Comparison of ENCODE assay signal across 8 mouse cellular contexts in the genomic region with DNA sequence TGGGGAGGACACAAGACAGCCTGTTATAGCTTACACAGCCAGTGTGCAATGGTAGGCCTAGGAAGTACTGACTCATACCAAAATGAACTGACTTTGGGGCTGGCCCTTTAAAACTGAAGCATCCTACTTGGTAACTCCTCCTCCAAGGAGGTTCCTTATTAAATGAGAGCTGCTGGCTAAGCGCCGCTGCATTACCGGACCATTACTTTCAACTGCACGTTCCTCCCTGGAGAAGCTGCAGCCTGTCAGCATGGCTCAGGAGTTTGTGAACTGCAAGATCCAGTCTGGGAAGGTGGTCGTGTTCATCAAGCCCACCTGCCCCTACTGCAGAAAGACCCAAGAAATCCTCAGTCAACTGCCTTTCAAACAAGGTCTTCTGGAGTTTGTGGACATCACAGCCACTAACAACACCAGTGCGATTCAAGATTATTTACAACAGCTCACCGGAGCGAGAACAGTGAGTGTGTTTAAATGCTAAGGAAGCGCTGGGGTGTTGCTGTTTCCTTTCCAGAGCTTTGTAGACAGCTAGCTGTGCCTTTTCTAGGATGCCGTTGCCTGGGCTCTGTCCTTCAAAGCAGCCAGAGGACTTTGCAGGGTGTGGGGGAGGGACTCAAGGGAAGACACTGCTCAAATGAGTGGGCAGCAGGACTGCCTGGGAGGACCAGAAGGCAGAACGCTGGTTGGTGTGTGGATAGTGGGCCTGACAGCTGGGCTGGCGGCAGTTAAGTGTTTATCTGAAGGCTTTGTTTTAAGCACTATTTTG. TPM values are rescaled to one million over a fixed set of nuclear protein-coding genes. Genes with fewer than 3 reads are reported as not detected.
DNase-seq lines count a peak whose midpoint lies in the region; ATAC-seq and TF ChIP-seq lines count a peak whose summit lies in the region.

A gene (plus strand): TSS at position 150 of the 763 bp plus-strand sequence.

- in situ Hi-C loops in ES-E14 (cut with MboI; ENCODE audit: low sequenced_read_pairs in 2 of 2, unreplicated experiment in 2 of 2): no loop called here

- H3K4me3 ChIP-seq in ES-E14 (ENCODE audit: insufficient read depth in 1 of 2, low read depth in 1 of 2, low read length in 2 of 2, poor library complexity in 1 of 2, severe bottlenecking in 1 of 2): peak within 1 kb of the TSS; percentile 53 to 74
- peak within 1 kb of the TSS; percentile 47 for H3K4me3 ChIP-seq in forebrain, embryonic 16.5 days (replicated peaks; ENCODE audit: low read length)
- peak within 1 kb of the TSS; percentile 63 for H3K4me3 ChIP-seq in liver, postnatal 0 days (ENCODE audit: low read depth, low read length)
- H3K4me3 ChIP-seq in neural tube, embryonic 14.5 days (ENCODE audit: low read depth, low read length): peak within 1 kb of the TSS; percentile 52
- H3K4me3 ChIP-seq in testis, adult 2 months (ENCODE audit: control insufficient read depth, low read depth, low read length): peak within 1 kb of the TSS; percentile 82

- 0 out of 2 replicates have a peak within 1 kb of the TSS, but pooled peaks have one; percentile 8 for H3K9ac ChIP-seq in ES-E14 (ENCODE audit: insufficient read depth, low read depth, low read length, poor library complexity, severe bottlenecking)
- peak within 1 kb of the TSS; percentile 63 for H3K9ac ChIP-seq in forebrain, embryonic 16.5 days (replicated peaks; ENCODE audit: low read depth, low read length)
- H3K9ac ChIP-seq in liver, postnatal 0 days (replicated peaks): peak within 1 kb of the TSS; percentile 73
- H3K9ac ChIP-seq in neural tube, embryonic 14.5 days (replicated peaks; ENCODE audit: low read depth, low read length): peak within 1 kb of the TSS; percentile 64

- WGBS in forebrain, embryonic 16.5 days: 0% methylated on average over 12 of the region's 12 CpGs
- WGBS in liver, postnatal 0 days (ENCODE audit: insufficient replicate concordance): 1% methylated on average over 12 of the region's 12 CpGs
- 0% methylated on average over 12 of the region's 12 CpGs for WGBS in neural tube, embryonic 14.5 days

- intact Hi-C loops in heart, postnatal 25 days (cut with DNase I): no loop called here

- H3K36me3 ChIP-seq in ES-E14 (ENCODE audit: control insufficient read depth, insufficient read depth, low read length, poor library complexity, severe bottlenecking): no peaks in the 10 kb centered on the region
- H3K36me3 ChIP-seq in forebrain, embryonic 16.5 days (ENCODE audit: control insufficient read depth, insufficient read depth): no peaks in the 10 kb centered on the region
- H3K36me3 ChIP-seq in liver, postnatal 0 days (replicated peaks; ENCODE audit: insufficient read depth, low read length): no peaks in the 10 kb centered on the region
- no peaks in the 10 kb centered on the region for H3K36me3 ChIP-seq in neural tube, embryonic 14.5 days (ENCODE audit: control insufficient read depth, insufficient read depth, low read length)
- no peaks in the 10 kb centered on the region for H3K36me3 ChIP-seq in testis, adult 2 months (ENCODE audit: control insufficient read depth, insufficient read depth, low read length)

- H3K4me2 ChIP-seq in forebrain, embryonic 16.5 days (ENCODE audit: low read length): peak within 1 kb of the TSS; percentile 62
- H3K4me2 ChIP-seq in liver, postnatal 0 days (ENCODE audit: low read depth, low read length): peak within 1 kb of the TSS; percentile 73
- peak within 1 kb of the TSS; percentile 66 for H3K4me2 ChIP-seq in neural tube, embryonic 14.5 days (ENCODE audit: low read depth, low read length)

- TF ChIP-seq POLR2A in testis, adult 2 months (IDR thresholded peaks at IDR 0.05; ENCODE audit: control insufficient read depth, low read depth, low read length): peak; percentile 44; the same call in 1 of the 2 replicates

- H3K9me3 ChIP-seq in ES-E14 (ENCODE audit: control insufficient read depth, insufficient read depth, low read depth, low read length): no peaks in the 10 kb centered on the region
- no peaks in the 10 kb centered on the region for H3K9me3 ChIP-seq in forebrain, embryonic 16.5 days (ENCODE audit: control insufficient read depth, low read length)
- no peaks in the 10 kb centered on the region for H3K9me3 ChIP-seq in liver, postnatal 0 days (ENCODE audit: low read length)
- no peaks in the 10 kb centered on the region for H3K9me3 ChIP-seq in neural tube, embryonic 14.5 days (ENCODE audit: control insufficient read depth, low read length)

- no peak for DNase-seq in ES-E14 (ENCODE audit: low read depth, low spot score)
- peak; percentile 77 to 78 for DNase-seq in cerebellum, adult 18-20 months
- DNase-seq in heart, postnatal 25 days (ENCODE audit: low spot score): peak; percentile 56
- DNase-seq in layer of hippocampus, adult 11-12 months (ENCODE audit: low spot score): peak; percentile 82
- peak; percentile 75 for DNase-seq in liver, postnatal 0 days

- TF ChIP-seq EP300 in liver, postnatal 0 days (IDR thresholded peaks at IDR 0.05; ENCODE audit: low read depth): peak; percentile 24; the same call in 1 of the 2 replicates

- H3K27ac ChIP-seq in ES-E14 (ENCODE audit: insufficient read depth, low read depth, low read length, poor library complexity, severe bottlenecking): no peak within 1 kb of the TSS
- H3K27ac ChIP-seq in forebrain, embryonic 16.5 days (ENCODE audit: low read length): peak within 1 kb of the TSS; percentile 50
- peak within 1 kb of the TSS; percentile 79 for H3K27ac ChIP-seq in liver, postnatal 0 days (ENCODE audit: low read depth)
- peak within 1 kb of the TSS; percentile 66 for H3K27ac ChIP-seq in neural tube, embryonic 14.5 days (ENCODE audit: low read depth, low read length)
- H3K27ac ChIP-seq in testis, adult 2 months (ENCODE audit: control insufficient read depth, insufficient read depth, low read depth, low read length): peak within 1 kb of the TSS; percentile 66

- peaks cover 11 to 31% of the 10 kb centered on the region in 2 experiments for H3K4me1 ChIP-seq in ES-E14 (ENCODE audit: control insufficient read depth in 2 of 2, insufficient read depth in 2 of 2, low read length in 2 of 2, poor library complexity in 1 of 2)
- peaks cover 19% of the 10 kb centered on the region for H3K4me1 ChIP-seq in forebrain, embryonic 16.5 days (replicated peaks; ENCODE audit: control insufficient read depth, insufficient read depth, low read length)
- H3K4me1 ChIP-seq in liver, postnatal 0 days (ENCODE audit: insufficient read depth): peaks cover 52% of the 10 kb centered on the region
- H3K4me1 ChIP-seq in neural tube, embryonic 14.5 days (ENCODE audit: control insufficient read depth, insufficient read depth, low read length): peaks cover 14% of the 10 kb centered on the region
- H3K4me1 ChIP-seq in testis, adult 2 months (ENCODE audit: control insufficient read depth, insufficient read depth, low read length): peaks cover 6% of the 10 kb centered on the region

- ATAC-seq in forebrain, embryonic 16.5 days: peak; percentile 94
- peak; percentile 88 for ATAC-seq in liver, postnatal 0 days
- peak; percentile 94 for ATAC-seq in neural tube, embryonic 14.5 days (ENCODE audit: low read depth)

- H3K27me3 ChIP-seq in forebrain, embryonic 16.5 days (replicated peaks; ENCODE audit: control insufficient read depth, insufficient read depth, low read length): no peaks in the 10 kb centered on the region
- H3K27me3 ChIP-seq in liver, postnatal 0 days (ENCODE audit: insufficient read depth, low read length): no peaks in the 10 kb centered on the region
- H3K27me3 ChIP-seq in neural tube, embryonic 14.5 days (ENCODE audit: control insufficient read depth, insufficient read depth, low read length): no peaks in the 10 kb centered on the region
- H3K27me3 ChIP-seq in testis, adult 2 months (ENCODE audit: control insufficient read depth, insufficient read depth, low read length): no peaks in the 10 kb centered on the region

- TF ChIP-seq CTCF in liver, postnatal 0 days (IDR thresholded peaks at IDR 0.05; ENCODE audit: low read depth): no peak
- no peak for TF ChIP-seq CTCF in testis, adult 2 months (IDR thresholded peaks at IDR 0.05; ENCODE audit: control insufficient read depth, insufficient read depth, insufficient replicate concordance, low read depth, low read length)

TF ChIP-seq in ES-E14, 5 proteins besides CTCF, POLR2A, EP300 and RAD21:
- TF ChIP-seq CHD2 (IDR thresholded peaks at IDR 0.05; ENCODE audit: low read depth, low read length): no peak

RNA-seq across cellular contexts. Expression of the gene that starts here (rescaled TPM):
- total RNA-seq in ES-E14 (2012; rRNA removed): 11.9 TPM in 2 replicates
- polyA plus RNA-seq in forebrain, embryonic 16.5 days (2015; fragmentation: Nextera tagmentation; extraction: Ambion mirVana): 30.4 and 32.2 TPM in 2 replicates
- total RNA-seq in heart, postnatal 25 days (2021): 10 to 100 TPM; 46.9 to 49.4 TPM
- 114 and 116 TPM in 2 replicates for polyA plus RNA-seq in liver, postnatal 0 days (2015; fragmentation: Nextera tagmentation; extraction: Ambion mirVana)
- 71.9 and 81.8 TPM in 2 replicates for polyA plus RNA-seq in neural tube, embryonic 14.5 days (2014; fragmentation: Nextera tagmentation; extraction: Ambion mirVana)
- polyA plus RNA-seq in testis, adult 2 months (2012; rRNA removed): 4.3 and 4.5 TPM in 2 replicates

Comparison
In these comparisons a context has a peak if more than half of its experiments do, and no peak if none do; other contexts are left out.
1. H3K9ac ChIP-seq: peak in every context shown above with its lines; median percentile 73 in liver, postnatal 0 days; 64 in neural tube, embryonic 14.5 days; 63 in forebrain, embryonic 16.5 days; 8 in ES-E14.